Mouse (Mus musculus): ENCODE results near the gene Clec3b. TPM values are rescaled to one million over a fixed set of nuclear protein-coding genes. Genes with fewer than 3 reads are reported as not detected.

Gene Clec3b
- polyA plus RNA-seq, 1 experiment from 2014 or later = not detected

DNA sequence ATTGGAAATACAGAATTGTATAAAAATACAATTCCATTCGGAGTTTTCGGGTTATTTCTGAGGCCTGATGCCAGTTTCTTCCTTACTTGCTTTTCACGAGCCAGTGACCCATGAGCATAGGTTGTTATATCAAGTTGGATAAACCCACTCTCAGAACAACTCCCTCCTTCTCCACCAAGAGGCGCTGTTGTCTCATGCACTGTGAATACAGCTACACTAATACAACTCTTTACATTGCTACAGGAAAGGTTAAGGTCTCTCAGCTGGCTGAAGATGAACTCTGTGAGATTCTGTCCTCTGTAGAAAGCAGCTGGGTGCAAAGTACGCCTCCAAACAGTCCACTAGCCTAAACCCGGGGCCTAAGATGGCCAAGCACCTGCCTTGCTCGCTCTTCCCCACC is 8.6 kb downstream of the Clec3b start:
- H3K4me3 ChIP-seq (ENCODE audit: low read depth, low read length) = no peak overlapping the region
- no peaks in the 10 kb centered on the region for H3K9me3 ChIP-seq (ENCODE audit: control insufficient read depth, low read length)
- H3K27ac ChIP-seq (ENCODE audit: low read depth) = no peak overlapping the region
- no peaks in the 10 kb centered on the region for H3K36me3 ChIP-seq (ENCODE audit: control insufficient read depth, insufficient read depth, low read length)
- H3K4me2 ChIP-seq (ENCODE audit: low read length) = no peak overlapping the region
- DNase-seq (ENCODE audit: low spot score) = peak; percentile 78
- 59% methylated on average over 7 of the region's 7 CpGs for WGBS
- H3K9ac ChIP-seq (ENCODE audit: low read length) = no peak overlapping the region
- H3K4me1 ChIP-seq (replicated peaks; ENCODE audit: control insufficient read depth, insufficient read depth, low read length) = no peaks in the 10 kb centered on the region
- no peaks in the 10 kb centered on the region for H3K27me3 ChIP-seq (replicated peaks; ENCODE audit: control insufficient read depth, insufficient read depth, low read length)
- no peak for ATAC-seq (replicated peaks; ENCODE audit: low FRiP score, low TSS enrichment, low read depth)

DNA sequence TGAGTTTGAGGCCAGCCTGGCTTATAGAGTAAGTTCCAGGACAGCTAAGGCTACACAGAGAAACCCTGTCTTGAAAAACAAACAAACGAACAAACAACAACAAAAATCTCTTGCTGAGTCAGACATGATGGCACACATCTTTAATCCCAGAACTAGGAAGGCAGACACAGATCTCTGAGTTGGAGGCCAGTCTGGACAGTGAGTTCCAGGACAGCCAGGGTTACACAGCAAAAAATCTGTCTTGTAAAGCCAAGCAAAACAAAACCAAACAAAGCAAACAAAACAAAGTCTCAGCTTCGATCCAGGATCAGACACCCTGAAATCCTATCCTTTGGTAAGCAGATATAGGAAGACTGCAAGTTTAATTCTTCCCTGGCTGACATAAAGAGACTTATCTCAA is 11.0 kb downstream of the Clec3b start:
- Histone ChIP-seq H3K9ac (ENCODE audit: low read length) (no peak overlapping the region), H3K4me1 (replicated peaks; ENCODE audit: control insufficient read depth, insufficient read depth, low read length) (no peaks in the 10 kb centered on the region), H3K4me3 (ENCODE audit: low read depth, low read length) (no peak overlapping the region), H3K27me3 (replicated peaks; ENCODE audit: control insufficient read depth, insufficient read depth, low read length) (no peaks in the 10 kb centered on the region), H3K27ac (ENCODE audit: low read depth) (no peak overlapping the region), H3K4me2 (ENCODE audit: low read length) (no peak overlapping the region), H3K36me3 (ENCODE audit: control insufficient read depth, insufficient read depth, low read length) (no peaks in the 10 kb centered on the region), H3K9me3 (ENCODE audit: control insufficient read depth, low read length) (no peaks in the 10 kb centered on the region)
- DNase-seq (ENCODE audit: low spot score) (no peak), ATAC-seq (replicated peaks; ENCODE audit: low FRiP score, low TSS enrichment, low read depth) (no peak)
- 66% methylated on average over 2 of the region's 2 CpGs for WGBS

DNA sequence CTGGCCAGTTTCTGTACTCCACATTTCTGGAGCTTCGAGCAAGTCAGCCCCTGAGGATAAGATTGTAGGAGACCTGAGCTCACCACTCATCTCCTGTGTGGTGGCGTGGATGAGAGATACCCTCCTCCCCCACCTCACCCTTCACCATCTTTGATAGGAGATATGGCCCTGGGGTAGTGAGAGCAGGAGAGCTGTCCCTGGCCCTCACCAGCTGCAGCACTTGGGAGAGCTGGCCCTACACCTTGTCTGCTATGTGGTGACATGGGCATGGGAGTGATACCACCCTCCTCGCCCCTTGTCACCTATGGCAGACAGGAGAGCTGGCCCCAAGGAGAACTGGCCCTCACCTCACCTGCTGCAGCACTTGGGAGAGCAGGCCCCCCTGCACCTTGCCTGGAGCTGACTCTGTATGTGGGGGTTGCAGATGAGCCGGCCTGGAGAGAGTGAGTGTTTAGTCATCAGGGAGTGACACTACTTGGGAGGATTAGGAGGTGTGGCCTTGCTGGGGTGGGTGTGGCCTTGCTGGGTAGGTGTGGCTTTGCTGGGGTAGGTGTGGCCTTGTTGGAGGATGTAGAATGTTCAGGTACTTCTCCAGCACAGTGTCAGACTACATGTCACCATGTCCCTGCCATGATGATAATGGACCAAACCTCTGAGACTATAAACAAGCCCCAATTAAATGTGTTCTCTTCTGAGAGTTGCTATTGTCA is 12.4 kb downstream of the Clec3b start:
- no peak overlapping the region for H3K9ac ChIP-seq (ENCODE audit: low read length)
- no peaks in the 10 kb centered on the region for H3K36me3 ChIP-seq (ENCODE audit: control insufficient read depth, insufficient read depth, low read length)
- no peak overlapping the region for H3K4me3 ChIP-seq (ENCODE audit: low read depth, low read length)
- H3K27ac ChIP-seq (ENCODE audit: low read depth) = no peak overlapping the region
- no peaks in the 10 kb centered on the region for H3K4me1 ChIP-seq (replicated peaks; ENCODE audit: control insufficient read depth, insufficient read depth, low read length)
- H3K9me3 ChIP-seq (ENCODE audit: control insufficient read depth, low read length) = no peaks in the 10 kb centered on the region
- DNase-seq (ENCODE audit: low spot score) = no peak
- no peak for ATAC-seq (replicated peaks; ENCODE audit: low FRiP score, low TSS enrichment, low read depth)
- H3K27me3 ChIP-seq (replicated peaks; ENCODE audit: control insufficient read depth, insufficient read depth, low read length) = no peaks in the 10 kb centered on the region
- WGBS = 82% methylated on average over 4 of the region's 4 CpGs
- no peak overlapping the region for H3K4me2 ChIP-seq (ENCODE audit: low read length)

DNA sequence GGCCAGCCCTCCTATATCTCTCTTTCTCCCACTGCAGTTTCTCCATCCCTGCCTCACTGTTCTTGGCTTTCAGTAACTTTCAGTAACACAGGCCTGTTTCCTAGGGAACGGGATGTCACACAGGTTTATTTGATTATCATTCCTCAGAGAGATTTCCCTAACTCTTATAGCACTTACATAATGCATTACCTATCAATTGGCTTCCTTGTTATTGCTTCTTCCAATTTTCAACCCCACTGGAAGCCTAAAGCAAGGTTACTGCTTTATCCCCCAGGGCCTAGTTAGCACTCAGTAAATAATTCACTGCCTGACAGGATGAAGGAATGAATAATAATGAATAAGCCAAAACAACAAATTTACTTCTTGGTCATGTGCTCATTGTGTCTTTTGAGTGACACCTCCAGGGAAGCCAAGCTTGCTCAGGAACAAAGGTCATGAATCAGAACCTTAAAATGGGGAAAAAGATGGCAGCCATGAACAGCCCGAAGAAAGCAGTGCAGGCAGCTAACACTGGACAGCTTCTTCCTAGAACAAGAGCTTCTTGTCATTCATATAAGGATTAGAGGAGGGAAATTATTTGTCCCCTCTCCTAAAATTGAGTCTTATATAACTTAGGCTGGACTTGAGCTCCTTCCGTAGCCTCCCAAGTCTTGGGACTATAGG is 15.2 kb downstream of the Clec3b start:
- no peaks in the 10 kb centered on the region for H3K27me3 ChIP-seq (replicated peaks; ENCODE audit: control insufficient read depth, insufficient read depth, low read length)
- no peaks in the 10 kb centered on the region for H3K4me1 ChIP-seq (replicated peaks; ENCODE audit: control insufficient read depth, insufficient read depth, low read length)
- 91% methylated on average over 3 of the region's 3 CpGs for WGBS
- no peak overlapping the region for H3K4me2 ChIP-seq (ENCODE audit: low read length)
- DNase-seq (ENCODE audit: low spot score) (no peak), ATAC-seq (replicated peaks; ENCODE audit: low FRiP score, low TSS enrichment, low read depth) (no peak)
- no peak overlapping the region for H3K4me3 ChIP-seq (ENCODE audit: low read depth, low read length)
- no peak overlapping the region for H3K27ac ChIP-seq (ENCODE audit: low read depth)
- no peaks in the 10 kb centered on the region for H3K9me3 ChIP-seq (ENCODE audit: control insufficient read depth, low read length)
- H3K36me3 ChIP-seq (ENCODE audit: control insufficient read depth, insufficient read depth, low read length) = no peaks in the 10 kb centered on the region
- no peak overlapping the region for H3K9ac ChIP-seq (ENCODE audit: low read length)

DNA sequence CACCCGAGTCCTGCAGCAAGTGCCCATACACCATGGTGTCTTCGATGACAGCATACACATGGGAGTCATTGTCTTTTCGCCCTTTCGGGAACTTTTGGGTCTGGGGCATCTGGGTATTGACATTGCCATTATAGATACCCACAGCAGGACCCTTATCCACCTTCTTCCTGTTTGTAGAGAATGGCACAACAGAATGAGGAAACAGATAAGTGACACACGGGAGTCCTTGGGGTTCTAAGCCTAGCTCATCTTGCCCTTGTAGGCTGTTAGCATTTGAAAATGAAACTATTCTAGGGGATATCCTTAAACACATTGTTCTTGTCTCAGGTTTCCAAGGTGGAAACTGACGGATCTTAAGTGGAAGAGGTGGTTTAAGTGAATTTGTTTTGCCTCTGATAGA is 23.0 kb downstream of the Clec3b start:
- ATAC-seq (replicated peaks; ENCODE audit: low FRiP score, low TSS enrichment, low read depth) (no peak), DNase-seq (ENCODE audit: low spot score) (no peak)
- Histone ChIP-seq H3K9ac (ENCODE audit: low read length) (no peak overlapping the region), H3K36me3 (ENCODE audit: control insufficient read depth, insufficient read depth, low read length) (no peaks in the 10 kb centered on the region), H3K4me1 (replicated peaks; ENCODE audit: control insufficient read depth, insufficient read depth, low read length) (no peaks in the 10 kb centered on the region), H3K4me2 (ENCODE audit: low read length) (no peak overlapping the region), H3K27ac (ENCODE audit: low read depth) (no peak overlapping the region), H3K4me3 (ENCODE audit: low read depth, low read length) (no peak overlapping the region), H3K27me3 (replicated peaks; ENCODE audit: control insufficient read depth, insufficient read depth, low read length) (no peaks in the 10 kb centered on the region), H3K9me3 (ENCODE audit: control insufficient read depth, low read length) (no peaks in the 10 kb centered on the region)
- WGBS = 88% methylated on average over 6 of the region's 6 CpGs

DNA sequence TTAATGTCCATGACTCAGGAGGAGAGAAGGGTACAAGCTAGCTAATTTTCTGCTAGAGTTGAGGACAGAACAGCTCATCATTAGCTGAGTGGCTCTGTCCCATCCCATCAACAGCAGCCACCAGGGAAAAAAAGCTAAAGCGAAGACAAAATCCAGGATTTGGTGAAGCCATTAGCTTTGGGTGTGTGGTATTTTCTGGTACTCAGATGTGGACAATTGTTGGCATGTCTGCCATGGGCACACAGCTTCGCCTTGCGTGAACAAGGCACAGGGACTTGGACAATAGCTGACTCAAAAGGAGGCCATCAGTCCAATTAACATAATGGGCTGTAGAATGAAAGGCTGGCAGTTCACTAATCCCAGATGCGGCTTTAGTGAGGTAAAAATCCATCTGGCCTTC is 23.6 kb downstream of the Clec3b start:
- H3K27ac ChIP-seq (ENCODE audit: low read depth) = no peak overlapping the region
- no peaks in the 10 kb centered on the region for H3K9me3 ChIP-seq (ENCODE audit: control insufficient read depth, low read length)
- no peak for DNase-seq (ENCODE audit: low spot score)
- no peak overlapping the region for H3K4me2 ChIP-seq (ENCODE audit: low read length)
- no peaks in the 10 kb centered on the region for H3K36me3 ChIP-seq (ENCODE audit: control insufficient read depth, insufficient read depth, low read length)
- no peaks in the 10 kb centered on the region for H3K27me3 ChIP-seq (replicated peaks; ENCODE audit: control insufficient read depth, insufficient read depth, low read length)
- H3K4me1 ChIP-seq (replicated peaks; ENCODE audit: control insufficient read depth, insufficient read depth, low read length) = no peaks in the 10 kb centered on the region
- no peak overlapping the region for H3K9ac ChIP-seq (ENCODE audit: low read length)
- 86% methylated on average over 4 of the region's 4 CpGs for WGBS
- H3K4me3 ChIP-seq (ENCODE audit: low read depth, low read length) = no peak overlapping the region
- no peak for ATAC-seq (replicated peaks; ENCODE audit: low FRiP score, low TSS enrichment, low read depth)

DNA sequence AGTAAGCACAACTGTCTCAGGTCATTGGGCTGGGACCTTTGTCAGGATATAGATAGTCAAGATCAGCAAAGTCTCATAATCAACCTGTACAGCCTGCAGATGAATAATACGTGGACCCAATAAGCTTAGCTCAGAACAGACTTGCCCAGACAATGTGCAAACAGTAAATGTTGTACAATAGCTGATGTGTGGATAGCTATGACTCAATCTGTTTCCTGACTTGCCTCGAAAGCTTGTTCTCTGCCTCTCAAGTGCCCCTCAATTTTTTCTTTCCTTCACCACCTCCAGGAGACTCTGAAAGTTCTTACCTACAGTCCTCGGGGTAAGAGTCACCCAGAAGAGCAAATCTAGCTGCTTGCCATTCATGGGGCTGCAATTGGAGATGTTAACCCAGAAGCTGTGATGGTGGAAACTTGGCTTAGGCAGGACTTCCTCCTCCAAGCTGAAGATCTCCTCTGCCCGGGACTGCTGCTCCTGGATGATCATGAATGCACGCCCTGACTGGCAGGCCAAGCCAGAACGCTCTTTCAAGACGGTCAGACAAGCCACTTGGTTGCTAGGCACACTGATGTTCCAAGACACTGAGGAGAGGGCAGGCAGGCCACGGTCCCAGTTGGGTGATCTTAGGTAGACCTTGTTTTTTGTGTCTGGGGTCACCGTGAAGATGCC is 26.8 kb downstream of the Clec3b start:
- Histone ChIP-seq H3K9ac (ENCODE audit: low read length) (no peak overlapping the region), H3K4me3 (ENCODE audit: low read depth, low read length) (no peak overlapping the region), H3K4me1 (replicated peaks; ENCODE audit: control insufficient read depth, insufficient read depth, low read length) (no peaks in the 10 kb centered on the region), H3K9me3 (ENCODE audit: control insufficient read depth, low read length) (no peaks in the 10 kb centered on the region), H3K27ac (ENCODE audit: low read depth) (no peak overlapping the region), H3K27me3 (replicated peaks; ENCODE audit: control insufficient read depth, insufficient read depth, low read length) (no peaks in the 10 kb centered on the region), H3K4me2 (ENCODE audit: low read length) (no peak overlapping the region), H3K36me3 (ENCODE audit: control insufficient read depth, insufficient read depth, low read length) (no peaks in the 10 kb centered on the region)
- ATAC-seq (replicated peaks; ENCODE audit: low FRiP score, low TSS enrichment, low read depth) = no peak
- no peak for DNase-seq (ENCODE audit: low spot score)
- 85% methylated on average over 9 of the region's 9 CpGs for WGBS

DNA sequence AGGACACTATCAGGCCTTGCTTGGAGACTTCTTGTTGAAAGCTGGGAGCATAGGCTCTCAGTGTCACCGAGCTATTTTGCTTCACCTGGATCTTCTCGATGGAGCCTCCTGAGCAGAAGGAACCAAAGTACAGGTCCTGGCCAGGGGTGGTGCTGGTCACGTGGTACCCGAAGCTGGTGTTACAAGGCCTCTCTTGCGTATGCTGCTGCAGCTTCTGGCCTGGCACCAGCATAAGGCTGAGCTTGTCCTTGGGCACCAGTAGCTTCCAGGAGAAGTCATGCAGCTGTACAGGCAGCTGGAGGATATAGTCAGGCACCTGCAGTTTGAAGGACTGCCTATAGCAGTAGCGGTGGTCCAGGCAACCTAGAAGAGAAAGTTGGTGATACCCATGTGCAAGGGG is 29.3 kb downstream of the Clec3b start:
- 90% methylated on average over 6 of the region's 6 CpGs for WGBS
- H3K4me3 ChIP-seq (ENCODE audit: low read depth, low read length) = no peak overlapping the region
- H3K4me1 ChIP-seq (replicated peaks; ENCODE audit: control insufficient read depth, insufficient read depth, low read length) = no peaks in the 10 kb centered on the region

More for the DNA sequence above, 29.3 kb downstream of the Clec3b start:
- Histone ChIP-seq H3K9me3 (ENCODE audit: control insufficient read depth, low read length) (no peaks in the 10 kb centered on the region), H3K4me2 (ENCODE audit: low read length) (no peak overlapping the region), H3K27me3 (replicated peaks; ENCODE audit: control insufficient read depth, insufficient read depth, low read length) (no peaks in the 10 kb centered on the region), H3K9ac (ENCODE audit: low read length) (no peak overlapping the region), H3K36me3 (ENCODE audit: control insufficient read depth, insufficient read depth, low read length) (no peaks in the 10 kb centered on the region), H3K27ac (ENCODE audit: low read depth) (no peak overlapping the region)
- DNase-seq (ENCODE audit: low spot score) (no peak), ATAC-seq (replicated peaks; ENCODE audit: low FRiP score, low TSS enrichment, low read depth) (no peak)

Data from intestine, embryonic 14.5 days (tissue).